Mouse (Mus musculus) kidney, adult 2 months (tissue): ENCODE measurements around the gene Golph3.

Source experiments
- CTCF ChIP-seq: fragments of 200-500 bp; conservative IDR thresholded peaks from 2 replicates; pipeline ENCODE4 v1.5.1; 2011; ENCODE audit warnings: low read depth, mild to moderate bottlenecking, control low read depth, low read length, moderate library complexity, mixed read lengths; ENCODE audit not compliant: insufficient read depth, insufficient read length
- POLR2A ChIP-seq: fragments of 200-500 bp; IDR thresholded peaks from one replicate; pipeline ENCODE4 v1.6.1; 2011; ENCODE audit warnings: low read depth, low read length, control low read depth

DNA sequence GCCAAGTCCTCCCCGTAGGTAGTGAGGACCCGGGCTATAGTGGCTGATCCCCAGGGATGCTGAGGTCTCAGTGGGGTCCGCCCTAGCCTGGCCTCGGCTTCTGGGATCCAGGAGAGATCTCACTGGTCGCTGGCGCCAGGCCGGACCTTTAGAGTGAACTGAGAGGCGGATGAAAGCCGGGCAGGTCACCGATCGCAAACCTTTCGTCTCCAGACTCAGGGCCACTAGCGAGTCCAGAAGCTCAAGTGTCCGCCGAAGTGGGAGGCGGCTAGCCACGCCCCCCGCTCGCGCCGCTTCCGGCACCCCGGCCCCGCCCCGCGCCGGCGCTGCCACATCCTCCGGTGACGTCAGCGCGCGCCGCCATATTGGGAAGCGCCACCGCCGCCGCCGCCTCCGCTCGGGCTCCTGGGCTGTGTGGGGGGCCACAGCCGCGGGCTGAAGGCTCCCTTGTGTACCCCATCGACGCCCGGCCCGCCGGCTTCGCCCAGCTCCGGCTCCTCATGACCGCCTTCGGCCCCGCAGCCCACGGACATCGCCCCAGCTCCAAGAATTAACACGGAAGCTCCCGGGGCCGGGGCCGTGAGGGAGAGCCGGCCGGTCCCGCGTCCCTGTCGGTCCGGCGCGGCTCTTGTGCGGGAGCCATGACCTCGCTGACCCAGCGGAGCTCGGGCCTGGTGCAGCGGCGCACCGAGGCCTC is at the start of gene Golph3:
- no peak for TF ChIP-seq CTCF
- TF ChIP-seq POLR2A: peak; percentile 61
